Comparison of ENCODE assay signal across 8 mouse cellular contexts in genomic region chr11:60912525-60912973, GRCm38 (mm10). TPM values are rescaled to one million over a fixed set of nuclear protein-coding genes. Genes with fewer than 3 reads are reported as not detected.
DNase-seq lines count a peak whose midpoint lies in the region; ATAC-seq lines count a peak whose summit lies in the region.

No protein-coding gene starts in this region.

- H3K4me1 ChIP-seq in heart, embryonic 10.5 days, result peaks cover 53% of the 10 kb centered on the region
- H3K4me1 ChIP-seq in embryonic facial prominence, embryonic 13.5 days, result peaks cover 26% of the 10 kb centered on the region
- peaks cover 32% of the 10 kb centered on the region for H3K4me1 ChIP-seq in limb, embryonic 12.5 days (replicated peaks)
- peaks cover 24% of the 10 kb centered on the region for H3K4me1 ChIP-seq in stomach, embryonic 15.5 days

- H3K4me3 ChIP-seq in heart, embryonic 10.5 days, result peak overlapping the region; percentile 97
- H3K4me3 ChIP-seq in embryonic facial prominence, embryonic 13.5 days, result peak overlapping the region; percentile 92
- H3K4me3 ChIP-seq in limb, embryonic 12.5 days (replicated peaks), result peak overlapping the region; percentile 91
- H3K4me3 ChIP-seq in stomach, embryonic 15.5 days (replicated peaks), result peak overlapping the region; percentile 87

- H3K9me3 ChIP-seq in heart, embryonic 10.5 days, result no peaks in the 10 kb centered on the region
- H3K9me3 ChIP-seq in embryonic facial prominence, embryonic 13.5 days, result no peaks in the 10 kb centered on the region
- H3K9me3 ChIP-seq in limb, embryonic 12.5 days, result no peaks in the 10 kb centered on the region
- H3K9me3 ChIP-seq in stomach, embryonic 15.5 days, result no peaks in the 10 kb centered on the region

- peak overlapping the region; percentile 89 for H3K4me2 ChIP-seq in embryonic facial prominence, embryonic 13.5 days
- H3K4me2 ChIP-seq in limb, embryonic 12.5 days, result peak overlapping the region; percentile 73
- peak overlapping the region; percentile 82 for H3K4me2 ChIP-seq in stomach, embryonic 15.5 days

- H3K27ac ChIP-seq in heart, embryonic 10.5 days, result peak overlapping the region; percentile 92; the same call in 1 of the 2 replicates
- no peak overlapping the region for H3K27ac ChIP-seq in embryonic facial prominence, embryonic 13.5 days
- H3K27ac ChIP-seq in limb, embryonic 12.5 days, result no peak overlapping the region
- no peak overlapping the region for H3K27ac ChIP-seq in stomach, embryonic 15.5 days

- 19% methylated on average over 7 of the region's 7 CpGs for WGBS in heart, embryonic 10.5 days
- 30% methylated on average over 7 of the region's 7 CpGs for WGBS in embryonic facial prominence, embryonic 13.5 days
- WGBS in limb, embryonic 12.5 days, result 34% methylated on average over 7 of the region's 7 CpGs
- WGBS in stomach, embryonic 15.5 days, result 27% methylated on average over 7 of the region's 7 CpGs

- H3K27me3 ChIP-seq in heart, embryonic 10.5 days (ENCODE audit: insufficient read depth, poor library complexity, severe bottlenecking), result no peaks in the 10 kb centered on the region
- H3K27me3 ChIP-seq in embryonic facial prominence, embryonic 13.5 days, result no peaks in the 10 kb centered on the region
- no peaks in the 10 kb centered on the region for H3K27me3 ChIP-seq in limb, embryonic 12.5 days
- H3K27me3 ChIP-seq in stomach, embryonic 15.5 days (replicated peaks), result no peaks in the 10 kb centered on the region

- 0 out of 2 replicates have a peak, but pooled peaks cover 3% of the 10 kb centered on the region for H3K36me3 ChIP-seq in heart, embryonic 10.5 days
- 0 out of 2 replicates have a peak, but pooled peaks cover 2% of the 10 kb centered on the region for H3K36me3 ChIP-seq in embryonic facial prominence, embryonic 13.5 days
- no peaks in the 10 kb centered on the region for H3K36me3 ChIP-seq in limb, embryonic 12.5 days
- H3K36me3 ChIP-seq in stomach, embryonic 15.5 days, result no peaks in the 10 kb centered on the region; the same call in 1 of the 2 replicates

- ATAC-seq in embryonic facial prominence, embryonic 13.5 days (ENCODE audit: insufficient number of reproducible peaks, insufficient read depth, low FRiP score, low TSS enrichment, low read depth), result no peak
- no peak for ATAC-seq in limb, embryonic 12.5 days (ENCODE audit: insufficient number of reproducible peaks, insufficient read depth, low FRiP score, low TSS enrichment, low read depth)
- ATAC-seq in stomach, embryonic 15.5 days (ENCODE audit: insufficient read depth, low FRiP score, low read depth), result no peak

- H3K9ac ChIP-seq in embryonic facial prominence, embryonic 13.5 days, result peak overlapping the region; percentile 89
- peak overlapping the region; percentile 88; the same call in 1 of the 2 replicates for H3K9ac ChIP-seq in limb, embryonic 12.5 days (replicated peaks)
- H3K9ac ChIP-seq in stomach, embryonic 15.5 days, result 0 out of 2 replicates have a peak overlapping the region, but pooled peaks have one; percentile 76

- DNase-seq in heart, embryonic 10.5 days (ENCODE audit: low spot score), result no peak
- DNase-seq in heart, adult 9 months (ENCODE audit: low spot score in 2 of 2), result no peak
- peak; percentile 27 for DNase-seq in 416B (ENCODE audit: low read depth)
- DNase-seq in urinary bladder, adult 2 months (ENCODE audit: low spot score), result no peak
- DNase-seq in embryo, embryonic 10 days (ENCODE audit: low spot score), result no peak

RNA-seq across cellular contexts. Expression of gene Natd1, which starts 2.0 kb away (rescaled TPM):
- 25.5 and 28.6 TPM in 2 replicates for polyA plus RNA-seq in heart, embryonic 10.5 days (2016; fragmentation: Nextera tagmentation; extraction: Ambion mirVana)
- polyA plus RNA-seq in embryonic facial prominence, embryonic 13.5 days (2015; fragmentation: Nextera tagmentation; extraction: Ambion mirVana), result 20.0 and 20.2 TPM in 2 replicates
- 14.2 and 15.9 TPM in 2 replicates for polyA plus RNA-seq in limb, embryonic 12.5 days (2016; fragmentation: Nextera tagmentation; extraction: Ambion mirVana)
- polyA plus RNA-seq in stomach, embryonic 15.5 days (2015; fragmentation: Nextera tagmentation; extraction: Ambion mirVana), result 12.1 and 15.0 TPM in 2 replicates
- 23.2 and 24.0 TPM in 2 replicates for polyA plus RNA-seq in urinary bladder, adult 2 months (2012; rRNA removed)

RNA-seq across cellular contexts. Expression of gene Map2k3, which starts 19.3 kb away (rescaled TPM):
- polyA plus RNA-seq in heart, embryonic 10.5 days (2016; fragmentation: Nextera tagmentation; extraction: Ambion mirVana), result 86.5 and 91.3 TPM in 2 replicates
- 92.1 and 92.2 TPM in 2 replicates for polyA plus RNA-seq in embryonic facial prominence, embryonic 13.5 days (2015; fragmentation: Nextera tagmentation; extraction: Ambion mirVana)
- 83.1 and 84.7 TPM in 2 replicates for polyA plus RNA-seq in limb, embryonic 12.5 days (2016; fragmentation: Nextera tagmentation; extraction: Ambion mirVana)
- 116 and 121 TPM in 2 replicates for polyA plus RNA-seq in stomach, embryonic 15.5 days (2015; fragmentation: Nextera tagmentation; extraction: Ambion mirVana)
- 44.0 and 46.6 TPM in 2 replicates for polyA plus RNA-seq in urinary bladder, adult 2 months (2012; rRNA removed)

RNA-seq across cellular contexts. Expression of gene Tmem11, which starts 33.5 kb away (rescaled TPM):
- polyA plus RNA-seq in heart, embryonic 10.5 days (2016; fragmentation: Nextera tagmentation; extraction: Ambion mirVana), result 77.3 and 80.5 TPM in 2 replicates
- 59.5 and 61.9 TPM in 2 replicates for polyA plus RNA-seq in embryonic facial prominence, embryonic 13.5 days (2015; fragmentation: Nextera tagmentation; extraction: Ambion mirVana)
- 59.2 and 61.4 TPM in 2 replicates for polyA plus RNA-seq in limb, embryonic 12.5 days (2016; fragmentation: Nextera tagmentation; extraction: Ambion mirVana)
- polyA plus RNA-seq in stomach, embryonic 15.5 days (2015; fragmentation: Nextera tagmentation; extraction: Ambion mirVana), result 60.3 and 60.8 TPM in 2 replicates
- 46.7 and 51.1 TPM in 2 replicates for polyA plus RNA-seq in urinary bladder, adult 2 months (2012; rRNA removed)
